Mouse (Mus musculus) spleen, adult 2 months (tissue): ENCODE measurements around the gene Gm10964.

Experiments used
- CTCF ChIP-seq: fragments of 200-500 bp; IDR thresholded peaks from 2 replicates; pipeline ENCODE4 v1.5.1; 2011; ENCODE audit warnings: mild to moderate bottlenecking, inconsistent platforms; ENCODE audit not compliant: insufficient read depth, insufficient read length, insufficient replicate concordance; ENCODE audit errors: extremely low read depth
- POLR2A ChIP-seq: fragments of 200-500 bp; IDR thresholded peaks from 2 replicates; pipeline ENCODE4 v1.6.1; 2011; ENCODE audit warnings: low read depth, low read length, inconsistent platforms

- no peak for TF ChIP-seq CTCF
- no peak for TF ChIP-seq POLR2A
These were observed 7.5 kb downstream of the Gm10964 start for GRCm38 (mm10) chr3:103746711-103747110.
